ENCODE assay signal across 31 mouse cellular contexts in genomic region chr3:36505306-36505705, GRCm38 (mm10). TPM values are rescaled to one million over a fixed set of nuclear protein-coding genes. Genes with fewer than 3 reads are reported as not detected.
DNase-seq lines count a peak whose midpoint lies in the region; ATAC-seq and TF ChIP-seq lines count a peak whose summit lies in the region.
"Had no signal": no experiment of that assay in that cellular context is flagged by ENCODE, and none has a peak within 500 bp of the region (broad histone marks: within the 10 kb centered on the region; RNA-seq: fewer than 3 reads in every experiment).

No protein-coding gene starts in this region.

- H3K4me3 ChIP-seq in midbrain, embryonic 11.5 days (ENCODE audit: low read depth, low read length), result no peak overlapping the region
- no peak overlapping the region for H3K4me3 ChIP-seq in midbrain, postnatal 0 days (ENCODE audit: low read depth, low read length)
- no peak overlapping the region for H3K4me3 ChIP-seq in midbrain, embryonic 13.5 days (replicated peaks)
- H3K4me3 ChIP-seq: embryonic facial prominence, embryonic 12.5 days; embryonic facial prominence, embryonic 15.5 days; forebrain, embryonic 15.5 days; heart, embryonic 12.5 days; heart, embryonic 15.5 days; hindbrain, embryonic 12.5 days; hindbrain, embryonic 15.5 days had no signal

- WGBS in midbrain, embryonic 11.5 days, result 77% methylated on average over 8 of the region's 8 CpGs
- WGBS in midbrain, postnatal 0 days, result 69% methylated on average over 8 of the region's 8 CpGs
- WGBS in midbrain, embryonic 13.5 days, result 66% methylated on average over 8 of the region's 8 CpGs

- no peaks in the 10 kb centered on the region for H3K9me3 ChIP-seq in midbrain, embryonic 11.5 days (ENCODE audit: control insufficient read depth, low read length)
- H3K9me3 ChIP-seq in midbrain, postnatal 0 days (ENCODE audit: low read length), result no peaks in the 10 kb centered on the region
- no peaks in the 10 kb centered on the region for H3K9me3 ChIP-seq in midbrain, embryonic 13.5 days
- H3K9me3 ChIP-seq: embryonic facial prominence, embryonic 12.5 days; embryonic facial prominence, embryonic 15.5 days; forebrain, embryonic 15.5 days; G1E; heart, embryonic 12.5 days; heart, embryonic 15.5 days; hindbrain, embryonic 12.5 days; hindbrain, embryonic 15.5 days had no signal

- intact Hi-C loops in heart, postnatal 25 days (cut with DNase I), result no loop called here

- peak; percentile 67 for ATAC-seq in midbrain, embryonic 11.5 days (ENCODE audit: low FRiP score)
- ATAC-seq in midbrain, postnatal 0 days (ENCODE audit: low FRiP score), result no peak
- ATAC-seq in midbrain, embryonic 13.5 days, result peak; percentile 72; the same call in 1 of the 2 replicates
- ATAC-seq: forebrain, embryonic 15.5 days; Patski had no signal

- H3K9ac ChIP-seq in midbrain, embryonic 11.5 days (ENCODE audit: low read length), result no peak overlapping the region
- no peak overlapping the region for H3K9ac ChIP-seq in midbrain, postnatal 0 days (replicated peaks; ENCODE audit: low read length, poor library complexity, severe bottlenecking)
- no peak overlapping the region for H3K9ac ChIP-seq in midbrain, embryonic 13.5 days (replicated peaks)
- H3K9ac ChIP-seq: embryonic facial prominence, embryonic 12.5 days; embryonic facial prominence, embryonic 15.5 days; forebrain, embryonic 15.5 days; heart, embryonic 12.5 days; heart, embryonic 15.5 days; hindbrain, embryonic 12.5 days; hindbrain, embryonic 15.5 days had no signal

- no peak overlapping the region for H3K27ac ChIP-seq in midbrain, embryonic 11.5 days (ENCODE audit: low read depth, low read length)
- no peak overlapping the region for H3K27ac ChIP-seq in midbrain, postnatal 0 days (ENCODE audit: low read depth, low read length)
- H3K27ac ChIP-seq in midbrain, embryonic 13.5 days, result peak overlapping the region; percentile 76
- H3K27ac ChIP-seq: embryonic facial prominence, embryonic 12.5 days; embryonic facial prominence, embryonic 15.5 days; forebrain, embryonic 15.5 days; heart, embryonic 15.5 days; hindbrain, embryonic 15.5 days had no signal

- H3K4me2 ChIP-seq in midbrain, embryonic 11.5 days, result no peak overlapping the region
- H3K4me2 ChIP-seq in midbrain, postnatal 0 days (ENCODE audit: low read depth, low read length, poor library complexity, severe bottlenecking), result no peak overlapping the region
- no peak overlapping the region for H3K4me2 ChIP-seq in midbrain, embryonic 13.5 days (replicated peaks)
- H3K4me2 ChIP-seq: embryonic facial prominence, embryonic 12.5 days; embryonic facial prominence, embryonic 15.5 days; forebrain, embryonic 15.5 days; heart, embryonic 12.5 days; heart, embryonic 15.5 days; hindbrain, embryonic 12.5 days; hindbrain, embryonic 15.5 days had no signal

- peak; percentile 4 for DNase-seq in heart, adult 11 months
- DNase-seq in heart, postnatal 25 days (ENCODE audit: low spot score), result no peak
- no peak for DNase-seq in midbrain, embryonic 11.5 days (ENCODE audit: low spot score, missing footprints)
- DNase-seq in midbrain, postnatal 0 days (ENCODE audit: low spot score), result no peak
- DNase-seq in kidney, postnatal 25 days, result no peak
- no peak for DNase-seq in embryo, embryonic 10 days (ENCODE audit: low spot score)
- DNase-seq: adrenal gland, postnatal 10 days; adrenal gland, postnatal 36 days; B cell, adult 2 months; cerebellum, adult 18-20 months; cerebellum, adult 9-10 months; cerebellum, postnatal 14 days; gastrocnemius, postnatal 10 days; gastrocnemius, postnatal 36 days; heart, postnatal 10 days had no signal

- peaks cover 3% of the 10 kb centered on the region; the same call in 1 of the 2 replicates for H3K4me1 ChIP-seq in midbrain, embryonic 11.5 days (ENCODE audit: control insufficient read depth, insufficient read depth, low read length)
- H3K4me1 ChIP-seq in midbrain, postnatal 0 days (ENCODE audit: insufficient read depth, low read length), result no peaks in the 10 kb centered on the region
- H3K4me1 ChIP-seq in midbrain, embryonic 13.5 days (replicated peaks), result peaks cover 12% of the 10 kb centered on the region
- H3K4me1 ChIP-seq: embryonic facial prominence, embryonic 12.5 days; embryonic facial prominence, embryonic 15.5 days; forebrain, embryonic 15.5 days; heart, embryonic 12.5 days; heart, embryonic 15.5 days; hindbrain, embryonic 12.5 days; hindbrain, embryonic 15.5 days had no signal

- no peaks in the 10 kb centered on the region for H3K27me3 ChIP-seq in midbrain, embryonic 11.5 days (ENCODE audit: control insufficient read depth, insufficient read depth, low read length)
- H3K27me3 ChIP-seq in midbrain, postnatal 0 days (ENCODE audit: insufficient read depth, low read length), result no peaks in the 10 kb centered on the region
- no peaks in the 10 kb centered on the region for H3K27me3 ChIP-seq in midbrain, embryonic 13.5 days
- H3K27me3 ChIP-seq: CH12.LX; embryonic facial prominence, embryonic 12.5 days; embryonic facial prominence, embryonic 15.5 days; forebrain, embryonic 15.5 days; heart, embryonic 12.5 days; heart, embryonic 15.5 days; hindbrain, embryonic 12.5 days; hindbrain, embryonic 15.5 days had no signal

- no peaks in the 10 kb centered on the region for H3K36me3 ChIP-seq in midbrain, embryonic 11.5 days (ENCODE audit: control insufficient read depth, insufficient read depth, low read length)
- H3K36me3 ChIP-seq in midbrain, postnatal 0 days (ENCODE audit: insufficient read depth, low read length), result no peaks in the 10 kb centered on the region
- no peaks in the 10 kb centered on the region for H3K36me3 ChIP-seq in midbrain, embryonic 13.5 days
- H3K36me3 ChIP-seq: embryonic facial prominence, embryonic 12.5 days; embryonic facial prominence, embryonic 15.5 days; forebrain, embryonic 15.5 days; G1E; heart, embryonic 12.5 days; heart, embryonic 15.5 days; hindbrain, embryonic 12.5 days; hindbrain, embryonic 15.5 days had no signal

- TF ChIP-seq CTCF in midbrain, postnatal 0 days (IDR thresholded peaks at IDR 0.05), result no peak

RNA-seq across cellular contexts. Expression of gene Gm11549, which starts 16.3 kb away (rescaled TPM):
- total RNA-seq in heart, postnatal 25 days (2021), result not detected
- polyA plus RNA-seq in midbrain, embryonic 11.5 days (2014; fragmentation: Nextera tagmentation; extraction: Ambion mirVana), result 1.3 TPM in 2 replicates
- 0.22 and 0.42 TPM in 2 replicates for total RNA-seq in midbrain, postnatal 0 days (2014; rRNA removed)
- 0.28 and 0.31 TPM in 2 replicates for polyA plus RNA-seq in midbrain, postnatal 0 days (2015; fragmentation: Nextera tagmentation; extraction: Ambion mirVana)
- 0.52 and 0.71 TPM in 2 replicates for polyA plus RNA-seq in midbrain, embryonic 13.5 days (2015; fragmentation: Nextera tagmentation; extraction: Ambion mirVana)
- total RNA-seq: adrenal gland, adult 18-20 months; adrenal gland, postnatal 36 days; CH12.LX; gastrocnemius, adult 18-20 months; gastrocnemius, postnatal 36 days; granulocyte monocyte progenitor cell, adult 5-6 weeks; heart, adult 8-10 months; heart, postnatal 10 days; hematopoietic stem cell, adult 5-6 weeks had no signal
- polyA plus RNA-seq: G1E, Patski had no signal

RNA-seq across cellular contexts. Expression of gene 1810062G17Rik, which starts 29.6 kb away (rescaled TPM):
- under 1 TPM in 1 of 2 experiments, not detected in 1; 0.31 TPM for total RNA-seq in heart, postnatal 25 days (2021)
- 0.40 TPM in 1 of 2 replicates, not detected in the other for polyA plus RNA-seq in midbrain, embryonic 11.5 days (2014; fragmentation: Nextera tagmentation; extraction: Ambion mirVana)
- not detected in 2 replicates for total RNA-seq in midbrain, postnatal 0 days (2014; rRNA removed)
- 0.23 and 0.44 TPM in 2 replicates for polyA plus RNA-seq in midbrain, postnatal 0 days (2015; fragmentation: Nextera tagmentation; extraction: Ambion mirVana)
- 0.71 TPM in 1 of 2 replicates, not detected in the other for polyA plus RNA-seq in midbrain, embryonic 13.5 days (2015; fragmentation: Nextera tagmentation; extraction: Ambion mirVana)
- total RNA-seq: gastrocnemius, adult 18-20 months; hematopoietic stem cell, adult 5-6 weeks had no signal
- polyA plus RNA-seq: forebrain, embryonic 15.5 days; G1E had no signal

RNA-seq across cellular contexts. Expression of gene Anxa5, which starts 29.6 kb away (rescaled TPM):
- total RNA-seq in heart, postnatal 25 days (2021), result 100 to 1,000 TPM; 136 to 138 TPM
- 93.7 and 98.4 TPM in 2 replicates for polyA plus RNA-seq in midbrain, embryonic 11.5 days (2014; fragmentation: Nextera tagmentation; extraction: Ambion mirVana)
- total RNA-seq in midbrain, postnatal 0 days (2014; rRNA removed), result 27.9 and 28.2 TPM in 2 replicates
- polyA plus RNA-seq in midbrain, postnatal 0 days (2015; fragmentation: Nextera tagmentation; extraction: Ambion mirVana), result 43.1 and 48.4 TPM in 2 replicates
- 49.5 and 57.5 TPM in 2 replicates for polyA plus RNA-seq in midbrain, embryonic 13.5 days (2015; fragmentation: Nextera tagmentation; extraction: Ambion mirVana)

RNA-seq across cellular contexts. Expression of gene Exosc9, which starts 47.1 kb away (rescaled TPM):
- 10 to 100 TPM; 19.4 to 20.1 TPM for total RNA-seq in heart, postnatal 25 days (2021)
- 110 and 113 TPM in 2 replicates for polyA plus RNA-seq in midbrain, embryonic 11.5 days (2014; fragmentation: Nextera tagmentation; extraction: Ambion mirVana)
- 42.5 and 53.9 TPM in 2 replicates for total RNA-seq in midbrain, postnatal 0 days (2014; rRNA removed)
- 68.2 and 70.9 TPM in 2 replicates for polyA plus RNA-seq in midbrain, postnatal 0 days (2015; fragmentation: Nextera tagmentation; extraction: Ambion mirVana)
- 93.0 and 98.3 TPM in 2 replicates for polyA plus RNA-seq in midbrain, embryonic 13.5 days (2015; fragmentation: Nextera tagmentation; extraction: Ambion mirVana)
